ENCODE assay signal across 8 mouse cellular contexts in the genomic region with DNA sequence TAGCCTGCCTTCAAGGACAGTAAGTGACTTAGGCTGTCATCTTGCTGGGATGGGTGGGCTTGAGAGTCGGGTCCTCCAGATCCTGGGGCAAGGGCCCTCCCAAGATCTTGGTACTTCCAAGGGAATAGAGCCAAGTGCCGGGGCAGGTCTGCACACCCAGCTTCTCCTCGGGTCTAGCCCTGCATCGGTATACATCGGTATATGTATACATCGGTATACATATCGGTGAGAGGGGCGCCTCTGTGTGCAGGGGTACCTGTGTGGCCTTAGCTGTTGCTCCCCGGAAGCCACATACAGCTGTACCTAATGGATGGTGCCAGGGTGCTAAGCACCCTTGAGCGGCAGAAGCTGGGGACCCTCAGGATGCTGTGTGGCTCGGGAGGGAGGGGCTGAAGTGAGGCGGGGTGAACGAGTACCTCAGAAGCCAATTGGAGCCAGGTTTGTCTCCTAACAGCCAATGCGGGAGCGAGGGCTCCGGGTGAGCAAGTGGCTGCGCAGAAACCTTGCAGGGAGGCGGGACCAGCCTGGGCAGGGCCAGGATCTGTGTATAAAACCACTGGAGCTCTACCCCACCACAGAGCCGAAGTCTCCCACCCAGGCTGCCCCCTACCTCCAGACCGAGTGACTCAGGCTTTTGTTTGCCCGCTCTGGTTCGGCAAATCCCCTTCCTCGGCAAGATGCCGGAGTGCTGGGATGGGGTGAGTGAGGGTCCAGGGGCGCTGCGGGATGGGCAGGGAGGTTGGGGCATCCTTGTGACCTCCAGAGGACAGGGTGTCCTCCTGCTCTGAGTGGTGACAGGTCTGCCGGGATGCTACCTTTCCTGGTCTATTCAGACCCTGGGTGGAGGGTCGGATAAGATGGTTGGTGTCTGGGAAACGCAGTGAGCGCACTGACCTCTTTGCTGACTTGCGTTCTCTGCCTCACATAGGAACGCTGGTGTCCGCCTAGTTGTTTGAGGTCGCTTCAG. TPM values are rescaled to one million over a fixed set of nuclear protein-coding genes. Genes with fewer than 3 reads are reported as not detected.
DNase-seq lines count a peak whose midpoint lies in the region; ATAC-seq lines count a peak whose summit lies in the region.

No protein-coding gene starts in this region.

- ATAC-seq in inflammation-experienced regulatory T-cells, adult 6 months = peak; percentile 98
- ATAC-seq in megakaryocyte, adult 5-6 weeks (ENCODE audit: poor library complexity, severe bottlenecking) = peak; percentile 53

- peak; percentile 45 to 50 for DNase-seq in adrenal gland, adult 18-20 months (ENCODE audit: low spot score in 2 of 2)
- peak; percentile 95 for DNase-seq in embryo, embryonic 11 days
- peak; percentile 82 for DNase-seq in gastrocnemius, postnatal 25 days
- DNase-seq in left cerebral cortex, adult 9 months (ENCODE audit: low spot score in 2 of 2) = peak; percentile 86 to 94
- DNase-seq in right cerebral cortex, postnatal 10 days (ENCODE audit: low spot score in 2 of 2) = peak; percentile 97 to 98
- peak; percentile 58 to 81 for DNase-seq in urinary bladder, postnatal 36 days (ENCODE audit: low spot score in 2 of 2)

RNA-seq across cellular contexts. Expression of a gene that starts 12.9 kb away (rescaled TPM):
- total RNA-seq in adrenal gland, adult 18-20 months (2021) = 10 to 100 TPM; 29.0 to 38.2 TPM
- 10 to 100 TPM in 1 of 2 experiments, 1 to 10 TPM in 1; 9.5 to 10.4 TPM for total RNA-seq in gastrocnemius, postnatal 25 days (2021)
- polyA plus RNA-seq in inflammation-experienced regulatory T-cells, adult 6 months (2017; shearing (Covaris generic)) = 10 to 100 TPM in 1 of 3 experiments, 1 to 10 TPM in 2; 6.3 to 10.5 (median 9.7) TPM
- 17.3 and 19.3 TPM in 2 replicates for total RNA-seq in megakaryocyte, adult 5-6 weeks (2015)
- total RNA-seq in megakaryocyte, adult 5-6 weeks (2017) = 18.3 and 23.5 TPM in 2 replicates

RNA-seq across cellular contexts. Expression of a gene that starts 26.0 kb away (rescaled TPM):
- 10 to 100 TPM; 28.2 to 28.7 TPM for total RNA-seq in adrenal gland, adult 18-20 months (2021)
- total RNA-seq in gastrocnemius, postnatal 25 days (2021) = 1 to 10 TPM; 4.6 to 5.9 TPM
- polyA plus RNA-seq in inflammation-experienced regulatory T-cells, adult 6 months (2017; shearing (Covaris generic)) = 1 to 10 TPM; 1.3 to 2.7 (median 1.7) TPM
- not detected in 2 replicates for total RNA-seq in megakaryocyte, adult 5-6 weeks (2015)
- not detected in 2 replicates for total RNA-seq in megakaryocyte, adult 5-6 weeks (2017)

Comparison
In these comparisons a context has a peak if more than half of its experiments do, and no peak if none do; other contexts are left out.
1. Peak in every context shown above with its lines: DNase-seq and ATAC-seq.
2. DNase-seq: peak in every context shown above with its lines; median percentile 98 in right cerebral cortex, postnatal 10 days; 95 in embryo, embryonic 11 days; 90 in left cerebral cortex, adult 9 months; 82 in gastrocnemius, postnatal 25 days; 70 in urinary bladder, postnatal 36 days; 48 in adrenal gland, adult 18-20 months.
3. RNA of a gene that starts 26.0 kb away (total RNA-seq): 28.2 to 28.7 TPM in adrenal gland, adult 18-20 months and 4.6 to 5.9 TPM in gastrocnemius, postnatal 25 days; not detected in megakaryocyte, adult 5-6 weeks; every median in the first group is over 4 times any median in the second.